Mouse (Mus musculus) neural tube, embryonic 12.5 days (tissue): ENCODE measurements around the gene Dusp3. TPM values are rescaled to one million over a fixed set of nuclear protein-coding genes. Genes with fewer than 3 reads are reported as not detected.
"Not testable (repeated sequence)": the region's sequence is repeated elsewhere in the genome, so short reads cannot be mapped to it uniquely, and the experiment has no call there.

Source experiments
- ATAC-seq: fragments of 200-750 bp; cut with Nextera tagmentation; 2 replicates; pipeline ENCODE4 v1.8.0; 2017; ENCODE audit warnings: low read depth, mild to moderate bottlenecking, moderate TSS enrichment, moderate library complexity; ENCODE audit not compliant: low FRiP score
- H3K27ac ChIP-seq: fragments of 300-500 bp; sonication (generic); 2 replicates; pipeline ENCODE4 v1.5.1; 2016
- H3K27me3 ChIP-seq: fragments of 300-500 bp; sonication (generic); replicated peaks from 2 replicates; pipeline ENCODE4 v1.6.1; 2016; ENCODE audit warnings: mild to moderate bottlenecking
- H3K36me3 ChIP-seq: fragments of 300-500 bp; sonication (generic); 2 replicates; pipeline ENCODE4 v1.6.1; 2016; ENCODE audit warnings: mild to moderate bottlenecking
- H3K4me1 ChIP-seq: fragments of 300-500 bp; sonication (generic); 2 replicates; pipeline ENCODE4 v1.6.1; 2016
- H3K4me2 ChIP-seq: fragments of 300-500 bp; sonication (generic); replicated peaks from 2 replicates; pipeline ENCODE4 v1.6.1; 2016; ENCODE audit warnings: mild to moderate bottlenecking
- H3K4me3 ChIP-seq: fragments of 300-500 bp; sonication (generic); 2 replicates; pipeline ENCODE4 v1.5.1; 2016
- H3K9ac ChIP-seq: fragments of 300-500 bp; sonication (generic); 2 replicates; pipeline ENCODE4 v1.6.1; 2016; ENCODE audit warnings: mild to moderate bottlenecking
- H3K9me3 ChIP-seq: fragments of 300-500 bp; sonication (generic); 2 replicates; pipeline ENCODE4 v1.6.1; 2016; ENCODE audit warnings: mild to moderate bottlenecking
- WGBS: fragments of 180-500 bp; shearing (Covaris S2); methylation state at CpG from one replicate; pipeline ENCODE4 v1.1.7; 2016; 5-methylcytosine and 5-hydroxymethylcytosine counted together
- polyA plus RNA-seq: library from polyadenylated mRNA; unstranded; fragments of >200 nt; fragmentation: Nextera tagmentation; extraction: Ambion mirVana; gene quantifications from 2 replicates; pipeline ENCODE4 v1.2.1, GENCODE M21; 2016

Gene Dusp3
- polyA plus RNA-seq, 1 experiment from 2014 or later = 15.6 TPM

- 65% methylated on average over 6 of the region's 6 CpGs for whole genome bisulfite sequencing
- H3K27ac ChIP-seq, H3K36me3 ChIP-seq, H3K4me2 ChIP-seq, H3K9ac ChIP-seq, H3K4me3 ChIP-seq, H3K9me3 ChIP-seq, H3K27me3 ChIP-seq, ATAC-seq: not testable (repeated sequence)
- peaks cover 12% of the 10 kb centered on the region for H3K4me1 ChIP-seq
These were observed 1.4 kb downstream of the Dusp3 start for GRCm38 (mm10) chr11:101985450-101985849.

GRCm38 (mm10) chr11:101984054-101985025 lies 2.5 kb downstream of the Dusp3 start, which contains the start of gene Cfap97d1:
Gene Cfap97d1, plus strand, starts transcription at chr11:101984279.
- ATAC-seq = peak; percentile 73
- Histone ChIP-seq H3K27me3 (no peaks in the 10 kb centered on the region), H3K9ac (peak within 1 kb of the TSS; percentile 69), H3K4me2 (peak within 1 kb of the TSS; percentile 99), H3K9me3 (no peaks in the 10 kb centered on the region), H3K4me3 (peak within 1 kb of the TSS; percentile 52), H3K27ac (no peak within 1 kb of the TSS), H3K36me3 (no peaks in the 10 kb centered on the region), H3K4me1 (peaks cover 12% of the 10 kb centered on the region)
- WGBS = 1% methylated on average over 71 of the region's 71 CpGs

- Histone ChIP-seq H3K27me3 (no peaks in the 10 kb centered on the region), H3K4me1 (peaks cover 12% of the 10 kb centered on the region), H3K4me2 (peak overlapping the region; percentile 99), H3K27ac (no peak overlapping the region), H3K36me3 (no peaks in the 10 kb centered on the region), H3K9me3 (no peaks in the 10 kb centered on the region), H3K4me3 (no peak overlapping the region), H3K9ac (no peak overlapping the region)
- 77% methylated on average over 10 of the region's 10 CpGs for whole genome bisulfite sequencing
- no peak for ATAC-seq
These were observed 3.3 kb downstream of the Dusp3 start for GRCm38 (mm10) chr11:101983431-101983921.

GRCm38 (mm10) chr11:101982981-101983411 lies 3.8 kb downstream of the Dusp3 start:
- peak overlapping the region; percentile 99 for H3K4me2 ChIP-seq
- no peaks in the 10 kb centered on the region for H3K36me3 ChIP-seq
- H3K27me3 ChIP-seq = no peaks in the 10 kb centered on the region
- H3K27ac ChIP-seq = no peak overlapping the region
- 70% methylated on average over 6 of the region's 6 CpGs for WGBS
- no peak overlapping the region for H3K4me3 ChIP-seq
- H3K9ac ChIP-seq = peak overlapping the region; percentile 3; the same call in 1 of the 2 replicates
- peaks cover 14% of the 10 kb centered on the region for H3K4me1 ChIP-seq
- no peaks in the 10 kb centered on the region for H3K9me3 ChIP-seq
- no peak for ATAC-seq

GRCm38 (mm10) chr11:101981850-101982249 lies 5.0 kb downstream of the Dusp3 start:
- H3K36me3 ChIP-seq = no peaks in the 10 kb centered on the region
- ATAC-seq = no peak
- H3K4me3 ChIP-seq = no peak overlapping the region
- no peaks in the 10 kb centered on the region for H3K27me3 ChIP-seq
- no peaks in the 10 kb centered on the region for H3K9me3 ChIP-seq
- H3K9ac ChIP-seq = no peak overlapping the region
- H3K4me2 ChIP-seq = no peak overlapping the region
- H3K27ac ChIP-seq = no peak overlapping the region
- 82% methylated on average over 12 of the region's 12 CpGs for WGBS
- peaks cover 16% of the 10 kb centered on the region for H3K4me1 ChIP-seq

GRCm38 (mm10) chr11:101980603-101981157 lies 6.1 kb downstream of the Dusp3 start:
- Histone ChIP-seq H3K4me1 (peaks cover 16% of the 10 kb centered on the region), H3K9ac (no peak overlapping the region), H3K4me2 (no peak overlapping the region), H3K27ac (no peak overlapping the region), H3K9me3 (no peaks in the 10 kb centered on the region), H3K27me3 (no peaks in the 10 kb centered on the region), H3K36me3 (no peaks in the 10 kb centered on the region), H3K4me3 (no peak overlapping the region)
- 76% methylated on average over 9 of the region's 9 CpGs for WGBS
- no peak for ATAC-seq

DNA sequence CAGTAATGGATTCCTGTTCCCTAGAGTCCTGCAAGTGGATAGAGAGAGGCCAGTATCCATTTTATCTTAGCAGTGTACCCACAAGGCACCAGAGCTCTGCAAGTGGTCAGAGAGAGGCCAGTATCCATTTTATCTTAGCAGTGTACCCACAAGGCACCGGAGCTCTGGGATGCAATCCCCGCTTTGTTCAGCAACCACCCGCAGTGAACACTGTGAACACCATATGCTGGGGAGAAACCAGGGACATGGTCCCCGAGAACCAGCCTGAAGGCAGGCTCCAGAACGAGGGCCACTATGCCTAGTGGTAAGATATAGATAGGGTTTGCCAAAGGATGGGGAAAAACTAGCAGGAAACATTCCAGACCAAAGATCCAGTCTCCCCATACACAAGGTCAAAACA lies 7.7 kb downstream of the Dusp3 start:
- Histone ChIP-seq H3K4me2 (no peak overlapping the region), H3K4me1 (peaks cover 6% of the 10 kb centered on the region), H3K9me3 (no peaks in the 10 kb centered on the region), H3K9ac (no peak overlapping the region), H3K27ac (no peak overlapping the region), H3K27me3 (no peaks in the 10 kb centered on the region), H3K4me3 (no peak overlapping the region), H3K36me3 (no peaks in the 10 kb centered on the region)
- 88% methylated on average over 5 of the region's 5 CpGs for WGBS
- no peak for ATAC-seq

DNA sequence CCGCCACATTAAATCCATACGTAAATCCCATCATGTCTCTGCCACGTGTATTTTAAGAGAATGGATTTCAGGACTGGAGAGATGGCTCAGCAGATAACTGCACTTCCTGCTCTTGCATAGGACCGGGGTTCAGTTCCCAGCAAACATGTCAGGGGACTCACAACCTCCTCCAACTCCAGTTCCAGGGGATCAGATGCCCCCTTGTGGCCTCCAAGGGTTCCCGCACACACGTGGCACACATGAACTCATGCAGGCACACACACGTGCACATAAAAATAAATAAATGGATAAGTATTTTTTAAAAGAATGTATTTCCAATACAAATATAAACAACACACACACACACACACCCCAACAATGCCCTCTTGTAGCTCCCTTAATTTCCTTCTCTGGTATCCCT lies 9.9 kb downstream of the Dusp3 start:
- H3K4me2 ChIP-seq = no peak overlapping the region
- H3K36me3 ChIP-seq = no peaks in the 10 kb centered on the region
- 96% methylated on average over 7 of the region's 7 CpGs for WGBS
- H3K9ac ChIP-seq = no peak overlapping the region
- H3K9me3 ChIP-seq = no peaks in the 10 kb centered on the region
- H3K27ac ChIP-seq = no peak overlapping the region
- no peaks in the 10 kb centered on the region for H3K27me3 ChIP-seq
- peaks cover 3% of the 10 kb centered on the region; the same call in 1 of the 2 replicates for H3K4me1 ChIP-seq
- no peak overlapping the region for H3K4me3 ChIP-seq
- ATAC-seq = no peak

GRCm38 (mm10) chr11:101974923-101975322 lies 11.9 kb downstream of the Dusp3 start:
- 54% methylated on average over 9 of the region's 9 CpGs for WGBS
- ATAC-seq = no peak
- Histone ChIP-seq H3K27ac (no peak overlapping the region), H3K27me3 (no peaks in the 10 kb centered on the region), H3K4me3 (no peak overlapping the region), H3K36me3 (no peaks in the 10 kb centered on the region), H3K9me3 (no peaks in the 10 kb centered on the region), H3K9ac (no peak overlapping the region), H3K4me1 (peaks cover 3% of the 10 kb centered on the region; the same call in 1 of the 2 replicates), H3K4me2 (no peak overlapping the region)

DNA sequence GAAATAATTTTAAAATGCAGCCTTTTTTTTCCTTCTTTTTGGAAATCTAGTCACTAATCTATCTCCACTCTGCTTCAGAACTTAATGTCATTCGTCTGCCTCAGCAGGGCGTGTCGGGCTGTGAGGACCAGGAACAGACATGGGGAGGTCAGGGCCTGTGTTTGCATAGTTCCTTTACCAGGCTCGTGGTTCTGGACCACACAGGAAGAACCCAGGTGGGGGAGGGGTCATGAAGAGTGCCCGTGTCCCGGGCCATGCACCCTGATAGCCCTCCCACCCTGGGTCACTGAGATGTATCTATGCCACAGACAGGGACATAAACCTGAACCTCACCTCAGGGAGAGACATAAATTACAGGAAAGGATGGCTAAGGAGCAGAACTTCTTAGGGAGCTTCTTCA lies 12.6 kb downstream of the Dusp3 start:
- ATAC-seq = no peak
- 49% methylated on average over 6 of the region's 6 CpGs for WGBS
- Histone ChIP-seq H3K4me2 (no peak overlapping the region), H3K4me3 (no peak overlapping the region), H3K27ac (no peak overlapping the region), H3K4me1 (peaks cover 3% of the 10 kb centered on the region; the same call in 1 of the 2 replicates), H3K27me3 (no peaks in the 10 kb centered on the region), H3K36me3 (no peaks in the 10 kb centered on the region), H3K9ac (no peak overlapping the region), H3K9me3 (no peaks in the 10 kb centered on the region)

DNA sequence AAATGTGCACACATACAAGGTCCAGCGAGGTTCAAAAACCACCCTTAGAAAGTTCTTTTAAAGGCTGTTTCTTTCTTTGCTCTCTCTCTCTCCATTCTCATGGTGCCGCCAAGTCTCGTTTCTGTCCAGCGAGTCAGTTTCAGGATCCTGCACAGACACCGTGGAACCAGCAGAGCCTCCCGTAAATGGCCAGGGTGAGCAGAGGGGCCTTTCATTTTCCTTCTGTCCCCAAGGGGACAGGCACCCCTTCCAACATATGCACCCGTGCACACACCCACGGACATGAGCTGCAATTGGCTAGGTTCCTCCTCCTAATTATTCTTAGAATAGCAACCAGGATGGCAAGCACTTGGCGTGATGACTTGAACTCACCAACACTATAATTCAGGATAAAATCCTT lies 13.3 kb downstream of the Dusp3 start:
- Histone ChIP-seq H3K27me3 (no peaks in the 10 kb centered on the region), H3K4me1 (peaks cover 5% of the 10 kb centered on the region), H3K4me2 (no peak overlapping the region), H3K9ac (no peak overlapping the region), H3K36me3 (no peaks in the 10 kb centered on the region), H3K4me3 (no peak overlapping the region), H3K27ac (no peak overlapping the region), H3K9me3 (no peaks in the 10 kb centered on the region)
- no peak for ATAC-seq
- 76% methylated on average over 9 of the region's 9 CpGs for WGBS

- Histone ChIP-seq H3K27me3 (peaks cover 5% of the 10 kb centered on the region; the same call in 1 of the 2 replicates), H3K9ac (no peak overlapping the region), H3K36me3 (no peaks in the 10 kb centered on the region), H3K4me2 (no peak overlapping the region), H3K4me1 (peaks cover 6% of the 10 kb centered on the region), H3K4me3 (no peak overlapping the region), H3K27ac (no peak overlapping the region), H3K9me3 (no peaks in the 10 kb centered on the region)
- WGBS = 96% methylated on average over 5 of the region's 5 CpGs
- ATAC-seq = no peak
These were observed 14.2 kb downstream of the Dusp3 start for GRCm38 (mm10) chr11:101972651-101973050.
